Mouse (Mus musculus) lung, postnatal 36 days (tissue): ENCODE data around the gene Olfr1158.
"Not testable (repeated sequence)": the region's sequence is repeated elsewhere in the genome, so short reads cannot be mapped to it uniquely, and the experiment has no call there.

Experiments used
- DNase-seq: peaks from one replicate; pipeline ENCODE4 v3.0.0; 2022; ENCODE audit warnings: mixed read lengths

The Olfr1158 gene

DNA sequence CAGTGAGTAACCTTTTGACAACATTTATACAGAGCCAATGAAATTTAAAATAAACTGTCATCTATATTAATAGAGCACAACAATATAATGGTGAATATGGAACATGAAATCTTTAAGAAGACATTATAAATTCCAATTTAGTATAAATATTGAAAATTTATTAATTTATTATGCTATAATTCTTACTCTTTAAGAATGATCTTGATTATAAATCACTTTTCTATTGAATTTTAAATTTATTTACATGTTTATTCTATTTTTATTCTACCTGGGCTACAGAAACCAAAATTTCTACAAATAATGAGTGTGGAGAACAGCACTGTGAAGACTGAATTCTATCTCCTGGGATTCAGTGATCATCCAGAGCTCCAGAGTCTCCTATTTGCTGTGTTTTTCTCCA is at the start of gene Olfr1158:
Gene Olfr1158 (plus strand): TSS at position 301 of the 400 bp plus-strand sequence.
- DNase-seq, result no peak

DNA sequence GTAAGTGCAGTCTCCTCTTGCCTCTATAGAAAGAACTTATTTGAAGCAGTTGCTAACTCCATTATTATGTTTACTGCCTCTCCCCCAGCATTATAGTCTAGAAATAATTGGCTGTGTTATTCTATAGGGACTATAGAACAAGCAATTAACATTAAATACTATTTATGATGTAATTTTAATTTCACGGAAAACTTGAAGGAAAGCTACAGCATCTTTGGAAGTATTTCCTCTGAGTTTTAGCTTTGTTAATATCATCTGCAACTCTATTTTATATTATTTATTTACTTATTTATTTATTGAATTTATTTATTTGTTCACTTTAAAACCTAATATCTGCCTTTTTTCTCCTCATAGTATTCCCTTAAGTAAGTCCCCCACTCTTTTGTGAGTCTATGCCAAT is 44.9 kb upstream of the Olfr1158 start, which contains the start of gene Olfr1155:
Gene Olfr1155 (minus strand): TSS at position 101 of the 400 bp plus-strand sequence.
- DNase-seq, result no peak

DNA sequence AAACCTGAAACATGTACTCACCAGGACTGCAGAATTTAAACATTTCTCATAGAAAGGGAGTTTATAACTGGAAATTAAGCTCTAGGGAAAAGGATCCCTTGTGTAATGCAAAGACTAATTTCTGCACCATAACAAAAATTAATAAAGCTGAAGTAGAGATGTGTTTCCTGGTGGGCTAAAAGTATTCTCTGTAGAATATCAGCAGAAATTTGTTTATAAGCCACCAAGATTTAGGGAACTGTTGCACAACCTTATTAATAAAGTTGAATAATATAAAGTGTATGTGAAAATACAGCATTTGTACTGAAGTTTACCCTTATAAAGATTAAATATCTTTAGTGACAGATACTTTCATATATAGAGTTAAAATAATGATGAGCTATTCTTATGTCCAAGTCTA is 36.9 kb upstream of the Olfr1158 start, which contains the start of gene Olfr1156:
Gene Olfr1156 (minus strand): TSS at position 101 of the 400 bp plus-strand sequence.
- no peak for DNase-seq

DNA sequence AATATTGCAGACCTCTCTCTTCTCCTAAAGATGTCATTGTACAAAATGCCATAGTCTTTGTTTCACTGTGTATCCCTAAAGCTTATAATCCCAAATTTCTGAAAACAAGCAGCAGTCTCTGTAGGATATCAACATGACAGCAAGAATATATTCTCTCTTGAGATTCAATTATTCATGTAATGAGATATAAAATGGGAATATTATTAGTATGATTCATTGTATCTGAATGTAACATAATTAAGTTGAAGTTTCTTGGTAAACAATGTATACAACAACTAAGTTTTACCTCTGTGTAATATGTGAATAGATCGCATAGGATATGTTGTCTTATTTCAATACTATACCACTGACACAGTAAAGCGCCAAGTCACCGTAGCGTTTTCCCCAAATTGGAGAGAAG is 21.7 kb upstream of the Olfr1158 start, which contains the start of gene Olfr1157:
Gene Olfr1157 (minus strand): TSS at position 101 of the 400 bp plus-strand sequence.
- DNase-seq, result no peak

DNA sequence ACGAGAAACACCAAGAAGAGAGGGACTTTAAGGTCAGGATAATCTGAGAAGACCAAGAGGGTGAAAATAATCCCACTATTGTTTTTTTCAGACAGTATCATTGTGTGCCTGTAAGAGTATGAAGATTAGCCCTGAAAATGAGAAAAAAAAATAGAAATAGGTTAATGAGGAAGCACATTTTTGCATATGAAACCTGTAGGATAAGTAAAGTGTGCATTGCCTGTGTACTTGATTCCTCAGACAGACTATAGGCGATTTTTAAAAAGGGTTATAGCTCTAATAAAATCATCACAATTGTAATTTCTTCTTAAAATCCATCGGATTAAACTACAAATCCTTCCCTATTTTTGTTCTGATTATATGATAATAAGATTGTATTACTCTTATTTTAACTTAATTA is 15.3 kb upstream of the Olfr1158 start, which contains the start of gene Olfr74:
Gene Olfr74 (minus strand): TSS at position 101 of the 400 bp plus-strand sequence.
- DNase-seq, result no peak

DNA sequence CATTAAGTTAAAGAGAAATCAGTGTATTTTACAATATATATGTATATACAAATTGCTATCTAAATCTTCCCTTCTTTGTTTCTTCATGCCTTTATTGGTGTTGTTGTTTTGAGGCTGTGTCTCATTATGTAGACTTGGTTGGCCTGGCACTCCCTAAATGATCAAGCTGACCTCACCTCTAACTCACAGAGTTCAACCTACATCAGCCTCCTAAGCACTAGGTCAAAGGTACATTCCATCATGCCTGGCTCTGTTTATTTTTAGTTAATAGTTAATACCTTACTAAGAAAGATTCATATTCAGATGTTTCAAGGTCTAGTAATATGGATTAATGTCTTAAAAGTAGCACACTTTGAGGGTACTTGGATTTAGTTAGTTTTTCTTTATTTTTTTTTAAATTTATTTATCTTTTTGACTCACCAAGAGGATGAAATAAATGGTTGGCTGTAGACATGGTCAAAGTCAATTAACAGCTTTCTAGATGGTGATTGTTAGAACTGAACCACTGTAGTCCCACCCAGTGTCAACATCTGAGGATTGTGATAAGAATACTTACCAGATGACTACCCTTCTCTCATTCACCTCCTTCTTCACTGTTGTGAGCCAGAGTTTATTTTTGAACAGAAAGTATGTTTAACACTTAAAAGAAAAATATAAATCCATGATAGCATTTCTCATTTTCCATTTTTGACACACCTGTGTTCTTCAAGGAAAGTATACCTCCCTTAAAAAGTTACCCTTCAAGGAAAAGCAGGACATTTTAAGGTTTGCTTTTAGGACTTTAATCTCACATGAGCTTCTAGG is 17.8 kb downstream of the Olfr1158 start, which contains the start of gene Olfr1160:
Gene Olfr1160 (minus strand): TSS at position 754 of the 804 bp plus-strand sequence.
- DNase-seq, result no peak

DNA sequence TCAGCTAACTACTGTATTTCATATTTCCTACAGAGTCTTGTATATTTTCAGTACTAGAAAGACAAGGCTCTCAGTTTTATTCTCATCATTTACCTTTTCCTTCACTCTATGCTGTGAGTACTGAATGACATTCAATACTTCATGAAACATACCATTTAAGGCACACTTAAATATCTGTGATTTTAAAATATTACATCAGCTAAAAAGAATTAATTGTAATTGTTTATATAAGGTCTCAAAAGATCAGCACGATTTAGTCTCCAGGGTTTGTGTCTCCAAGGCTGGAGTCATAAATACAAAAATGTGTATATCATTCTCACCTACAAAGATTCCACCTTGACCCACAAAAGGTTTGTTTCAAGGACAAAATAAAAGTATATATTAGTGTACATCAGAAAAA is 32.6 kb downstream of the Olfr1158 start, which contains the start of gene Olfr1161:
Gene Olfr1161 (plus strand): TSS at position 301 of the 400 bp plus-strand sequence.
- not testable (repeated sequence) for DNase-seq

DNA sequence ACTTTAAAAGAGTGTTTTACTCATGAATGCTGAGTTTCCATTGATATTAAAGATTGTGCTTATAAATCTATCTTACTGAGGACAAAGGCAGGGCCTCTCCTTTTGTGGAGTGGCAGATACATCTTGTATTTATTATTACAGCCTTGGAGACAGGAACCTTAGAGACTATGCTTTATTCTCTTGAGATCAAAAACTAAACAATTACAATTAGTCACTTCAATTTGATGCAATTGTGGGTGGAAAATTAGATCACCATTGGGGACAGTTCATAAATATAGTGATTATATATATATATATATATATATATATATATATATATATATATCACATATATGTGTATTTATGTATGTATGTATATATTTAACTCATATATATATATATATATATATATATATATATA is 47.7 kb downstream of the Olfr1158 start, which contains the start of gene Olfr73:
Gene Olfr73 (minus strand): TSS at position 101 of the 400 bp plus-strand sequence.
- no peak for DNase-seq
